Mouse (Mus musculus): ENCODE results near the gene Paqr6. TPM values are rescaled to one million over a fixed set of nuclear protein-coding genes. Genes with fewer than 3 reads are reported as not detected.
"Not testable (repeated sequence)": the region's sequence is repeated elsewhere in the genome, so short reads cannot be mapped to it uniquely, and the experiment has no call there.

The Paqr6 gene
- polyA plus RNA-seq, 1 experiment from 2014 or later: 1.9 TPM

DNA sequence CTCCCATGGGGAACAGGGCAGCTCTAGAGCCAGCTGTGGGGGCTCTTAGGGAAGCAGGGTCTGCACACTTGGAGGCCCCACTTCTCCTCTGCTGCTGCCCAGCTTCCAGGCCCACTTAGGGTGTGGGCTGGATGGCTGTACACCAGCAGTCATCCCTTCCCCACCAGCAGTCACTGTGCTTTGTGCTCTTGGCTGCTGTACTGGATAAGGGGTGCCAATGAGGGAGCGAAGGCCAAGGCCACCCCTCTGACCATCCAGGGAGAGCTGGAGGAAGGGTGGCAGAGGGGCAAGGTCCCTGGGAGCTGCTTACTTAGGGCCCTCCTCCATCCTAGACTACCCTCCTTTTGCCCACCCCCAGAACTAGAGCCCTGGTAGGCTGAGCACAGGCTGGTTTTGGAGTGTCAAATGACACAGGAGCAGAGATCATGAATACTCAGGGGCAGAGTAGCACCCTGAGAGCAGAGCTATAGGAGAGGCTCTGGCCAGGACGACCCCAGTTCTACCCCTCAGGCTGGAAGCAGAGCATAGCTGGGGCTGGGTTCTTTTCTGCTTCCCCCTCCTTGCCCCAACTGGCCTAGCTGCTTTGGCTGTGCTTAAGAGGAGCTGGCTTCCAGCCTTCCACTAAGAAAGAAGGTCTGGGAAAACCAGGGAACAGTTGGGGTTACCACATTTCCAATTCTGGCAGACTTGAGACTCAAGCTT lies 2.6 kb upstream of the Paqr6 start:
- H3K36me3 ChIP-seq (ENCODE audit: control insufficient read depth, insufficient read depth, low read length): peaks cover 43% of the 10 kb centered on the region

GRCm38 (mm10) chr3:88363700-88364099 lies 684 bp upstream of the Paqr6 start:
- Histone ChIP-seq H3K9ac (ENCODE audit: low read depth, low read length) (no peak overlapping the region), H3K9me3 (replicated peaks; ENCODE audit: control insufficient read depth, low read length, poor library complexity, severe bottlenecking) (no peaks in the 10 kb centered on the region), H3K27me3 (ENCODE audit: control insufficient read depth, insufficient read depth, low read depth, low read length) (peaks cover 4% of the 10 kb centered on the region; the same call in 1 of the 2 replicates), H3K4me1 (ENCODE audit: control insufficient read depth, insufficient read depth, low read length) (no peaks in the 10 kb centered on the region), H3K4me3 (ENCODE audit: low read depth, low read length) (no peak overlapping the region), H3K36me3 (ENCODE audit: control insufficient read depth, insufficient read depth, low read length) (peaks cover 31% of the 10 kb centered on the region), H3K4me2 (ENCODE audit: low read length) (no peak overlapping the region), H3K27ac (ENCODE audit: low read length) (no peak overlapping the region)
- WGBS: 53% methylated on average over 4 of the region's 4 CpGs
- no peak for ATAC-seq

More for the DNA sequence above, 2.6 kb upstream of the Paqr6 start:
- Histone ChIP-seq H3K4me1 (ENCODE audit: control insufficient read depth, insufficient read depth, low read length) (no peaks in the 10 kb centered on the region), H3K9ac (ENCODE audit: low read depth, low read length) (no peak overlapping the region), H3K9me3 (replicated peaks; ENCODE audit: control insufficient read depth, low read length, poor library complexity, severe bottlenecking) (no peaks in the 10 kb centered on the region), H3K27me3 (ENCODE audit: control insufficient read depth, insufficient read depth, low read depth, low read length) (peaks cover 4% of the 10 kb centered on the region; the same call in 1 of the 2 replicates), H3K4me3 (ENCODE audit: low read depth, low read length) (no peak overlapping the region), H3K4me2 (ENCODE audit: low read length) (no peak overlapping the region), H3K27ac (ENCODE audit: low read length) (peak overlapping the region; percentile 8; the same call in 1 of the 2 replicates)
- 92% methylated on average over 2 of the region's 2 CpGs for WGBS
- ATAC-seq: no peak

GRCm38 (mm10) chr3:88365705-88366361 lies 1.4 kb downstream of the Paqr6 start:
- H3K9me3 ChIP-seq (replicated peaks; ENCODE audit: control insufficient read depth, low read length, poor library complexity, severe bottlenecking): peaks cover 2% of the 10 kb centered on the region; the same call in 1 of the 2 replicates
- H3K4me3 ChIP-seq (ENCODE audit: low read depth, low read length): no peak overlapping the region
- H3K9ac ChIP-seq (ENCODE audit: low read depth, low read length): no peak overlapping the region
- no peak for ATAC-seq
- H3K27ac ChIP-seq (ENCODE audit: low read length): no peak overlapping the region
- H3K4me2 ChIP-seq (ENCODE audit: low read length): no peak overlapping the region
- no peaks in the 10 kb centered on the region for H3K4me1 ChIP-seq (ENCODE audit: control insufficient read depth, insufficient read depth, low read length)
- peaks cover 4% of the 10 kb centered on the region; the same call in 1 of the 2 replicates for H3K27me3 ChIP-seq (ENCODE audit: control insufficient read depth, insufficient read depth, low read depth, low read length)
- peaks cover 14% of the 10 kb centered on the region for H3K36me3 ChIP-seq (ENCODE audit: control insufficient read depth, insufficient read depth, low read length)
- WGBS: 33% methylated on average over 34 of the region's 34 CpGs

- not testable (repeated sequence) for H3K9ac ChIP-seq (ENCODE audit: low read depth, low read length); H3K9me3 ChIP-seq (replicated peaks; ENCODE audit: control insufficient read depth, low read length, poor library complexity, severe bottlenecking); H3K36me3 ChIP-seq (ENCODE audit: control insufficient read depth, insufficient read depth, low read length); H3K27ac ChIP-seq (ENCODE audit: low read length); H3K27me3 ChIP-seq (ENCODE audit: control insufficient read depth, insufficient read depth, low read depth, low read length); H3K4me1 ChIP-seq (ENCODE audit: control insufficient read depth, insufficient read depth, low read length)
- WGBS: 1% methylated on average over 15 of the region's 22 CpGs
- Histone ChIP-seq H3K4me3 (ENCODE audit: low read depth, low read length) (peak overlapping the region; percentile 20), H3K4me2 (ENCODE audit: low read length) (peak overlapping the region; percentile 35; the same call in 1 of the 2 replicates)
- ATAC-seq: peak; percentile 80
These were observed 2.5 kb downstream of the Paqr6 start for GRCm38 (mm10) chr3:88366830-88367428.

DNA sequence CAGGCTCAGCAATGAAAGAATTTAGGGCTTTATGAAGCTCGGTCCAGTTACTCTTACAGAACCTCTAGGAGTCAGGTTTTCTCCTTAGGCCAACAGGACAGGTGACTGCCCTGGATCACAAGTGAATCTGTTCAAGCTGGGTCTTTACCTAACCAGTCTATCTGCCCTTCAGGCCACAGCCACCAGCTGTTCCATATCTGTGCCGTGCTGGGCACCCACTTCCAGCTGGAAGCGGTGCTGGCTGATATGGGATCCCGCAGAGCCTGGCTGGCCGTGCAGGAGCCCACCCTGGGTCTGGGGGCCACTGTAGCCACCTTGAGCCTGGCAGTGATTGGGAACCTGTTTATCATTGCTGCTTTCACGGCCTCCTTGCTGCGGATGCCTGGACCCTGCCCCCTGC lies 3.1 kb downstream of the Paqr6 start:
- ATAC-seq: 0 out of 2 replicates have a peak, but pooled peaks have one; percentile 33
- not testable (repeated sequence) for H3K36me3 ChIP-seq (ENCODE audit: control insufficient read depth, insufficient read depth, low read length); H3K27me3 ChIP-seq (ENCODE audit: control insufficient read depth, insufficient read depth, low read depth, low read length); H3K4me1 ChIP-seq (ENCODE audit: control insufficient read depth, insufficient read depth, low read length); H3K4me3 ChIP-seq (ENCODE audit: low read depth, low read length); H3K9ac ChIP-seq (ENCODE audit: low read depth, low read length); H3K9me3 ChIP-seq (replicated peaks; ENCODE audit: control insufficient read depth, low read length, poor library complexity, severe bottlenecking); H3K4me2 ChIP-seq (ENCODE audit: low read length); H3K27ac ChIP-seq (ENCODE audit: low read length)
- 50% methylated on average over 3 of the region's 7 CpGs for WGBS

GRCm38 (mm10) chr3:88368511-88368910 lies 4.1 kb downstream of the Paqr6 start:
- not testable (repeated sequence) for H3K4me2 ChIP-seq (ENCODE audit: low read length); H3K36me3 ChIP-seq (ENCODE audit: control insufficient read depth, insufficient read depth, low read length); H3K4me3 ChIP-seq (ENCODE audit: low read depth, low read length); H3K4me1 ChIP-seq (ENCODE audit: control insufficient read depth, insufficient read depth, low read length); H3K9me3 ChIP-seq (replicated peaks; ENCODE audit: control insufficient read depth, low read length, poor library complexity, severe bottlenecking); ATAC-seq; H3K9ac ChIP-seq (ENCODE audit: low read depth, low read length); H3K27ac ChIP-seq (ENCODE audit: low read length); H3K27me3 ChIP-seq (ENCODE audit: control insufficient read depth, insufficient read depth, low read depth, low read length)
- WGBS: 93% methylated on average over 7 of the region's 7 CpGs

DNA sequence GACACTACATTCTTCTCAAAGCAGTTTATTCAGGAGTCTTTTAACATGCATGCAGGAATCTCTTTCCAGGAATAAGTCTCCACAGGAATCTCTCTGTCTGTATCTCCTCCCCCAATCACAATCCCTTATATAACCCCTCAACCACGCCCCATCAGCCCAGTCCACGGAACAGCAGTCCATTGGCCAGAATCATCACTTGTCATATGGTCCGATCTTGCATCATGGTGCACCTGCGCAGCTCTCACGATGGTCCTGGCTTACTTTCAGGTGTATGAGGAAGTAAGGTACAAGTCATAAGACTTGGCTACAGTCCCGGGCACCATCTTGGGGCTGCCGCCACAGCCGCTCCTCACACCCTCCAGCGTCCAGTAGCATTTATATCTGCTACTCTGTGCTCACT lies 8.3 kb downstream of the Paqr6 start, which contains the start of gene Bglap3:
Gene Bglap3 (minus strand): TSS at position 101 of the 400 bp plus-strand sequence.
- not testable (repeated sequence) for H3K9me3 ChIP-seq (replicated peaks; ENCODE audit: control insufficient read depth, low read length, poor library complexity, severe bottlenecking); H3K27me3 ChIP-seq (ENCODE audit: control insufficient read depth, insufficient read depth, low read depth, low read length); H3K4me2 ChIP-seq (ENCODE audit: low read length); H3K36me3 ChIP-seq (ENCODE audit: control insufficient read depth, insufficient read depth, low read length); H3K4me3 ChIP-seq (ENCODE audit: low read depth, low read length); H3K27ac ChIP-seq (ENCODE audit: low read length); H3K4me1 ChIP-seq (ENCODE audit: control insufficient read depth, insufficient read depth, low read length); ATAC-seq; H3K9ac ChIP-seq (ENCODE audit: low read depth, low read length)
- WGBS: 94% methylated on average over 9 of the region's 9 CpGs

DNA sequence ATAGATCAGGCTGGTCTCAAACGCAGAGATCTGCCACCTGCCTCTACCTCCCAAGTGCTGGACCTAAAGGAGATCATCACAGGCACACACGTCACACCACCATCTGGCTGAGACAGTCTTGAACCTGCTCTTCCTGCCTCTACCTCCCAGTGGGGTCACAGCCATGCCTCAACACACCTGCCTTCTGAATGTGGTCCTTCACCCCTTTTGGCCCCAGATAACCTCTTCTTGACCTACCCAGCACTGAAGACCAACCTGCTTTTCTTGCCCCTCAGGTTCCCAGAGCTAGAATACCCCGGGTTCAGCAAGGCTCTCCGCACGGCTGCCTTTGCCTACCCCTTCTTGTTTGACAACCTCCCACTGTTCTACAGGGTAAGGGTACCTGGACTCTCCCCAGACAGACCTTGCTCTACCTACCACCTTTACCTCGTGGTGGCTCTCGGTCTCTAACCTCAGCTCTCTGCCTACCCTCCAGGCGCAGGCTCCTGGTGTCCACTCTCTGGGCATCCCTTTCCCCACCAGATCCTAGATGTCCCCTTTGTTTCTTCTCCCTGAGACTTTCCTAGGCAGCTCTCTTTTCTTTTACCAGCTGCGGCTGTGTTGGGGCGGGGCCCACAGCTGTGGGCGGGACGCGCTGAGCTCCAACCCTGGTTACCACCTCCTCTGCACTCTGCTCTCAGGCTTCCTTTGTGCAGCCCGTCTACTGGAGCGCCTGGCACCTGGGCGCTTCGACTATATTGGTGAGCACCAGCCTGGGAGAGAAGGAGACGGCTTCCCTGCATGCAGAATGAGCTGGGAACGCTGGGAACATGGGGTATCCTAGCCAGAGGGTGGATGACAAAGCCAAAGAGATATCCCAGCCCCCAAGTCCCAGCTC lies 11.6 kb downstream of the Paqr6 start:
- peak; percentile 87 for ATAC-seq
- H3K4me3 ChIP-seq (ENCODE audit: low read depth, low read length); H3K9me3 ChIP-seq (replicated peaks; ENCODE audit: control insufficient read depth, low read length, poor library complexity, severe bottlenecking); H3K36me3 ChIP-seq (ENCODE audit: control insufficient read depth, insufficient read depth, low read length); H3K4me1 ChIP-seq (ENCODE audit: control insufficient read depth, insufficient read depth, low read length); H3K27me3 ChIP-seq (ENCODE audit: control insufficient read depth, insufficient read depth, low read depth, low read length); H3K27ac ChIP-seq (ENCODE audit: low read length): not testable (repeated sequence)
- peak overlapping the region; percentile 30; the same call in 1 of the 2 replicates for H3K9ac ChIP-seq (ENCODE audit: low read depth, low read length)
- H3K4me2 ChIP-seq (ENCODE audit: low read length): peak overlapping the region; percentile 28; the same call in 1 of the 2 replicates
- WGBS: 15% methylated on average over 18 of the region's 19 CpGs

Measured in midbrain, embryonic 16.5 days (tissue).